Mouse (Mus musculus): ENCODE results near the gene Akap12. TPM values are rescaled to one million over a fixed set of nuclear protein-coding genes. Genes with fewer than 3 reads are reported as not detected.
A peak's percentile ranks its signal among the peaks of the same experiment; 100 is the strongest.

The Akap12 gene
- total RNA-seq, 2 experiments from 2014 or later, result 6.2 to 16.6 TPM

DNA sequence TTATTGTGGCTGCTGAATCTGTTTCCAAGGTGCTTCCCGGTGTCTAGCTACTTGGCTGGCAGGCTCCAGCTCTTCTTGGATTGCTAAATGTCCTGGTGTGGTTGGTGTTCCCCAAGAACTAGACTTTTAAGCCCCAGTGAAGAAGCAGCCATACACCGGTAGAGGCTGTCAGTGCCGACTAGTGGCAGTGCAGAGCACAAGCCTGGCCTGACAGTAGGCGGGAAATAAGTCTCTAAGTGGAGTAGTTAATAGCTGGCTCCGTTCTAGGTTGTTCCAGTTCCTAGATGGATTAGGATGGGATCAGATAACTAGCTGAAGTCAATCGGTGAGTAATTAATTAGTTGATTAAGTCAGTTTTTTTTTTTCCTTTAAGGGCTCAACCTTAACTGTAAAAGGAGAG is 125.7 kb downstream of the Akap12 start:
- intact Hi-C loops (cut with DNase I), result no loop called here
- Histone ChIP-seq H3K4me3 (peak overlapping the region; percentile 2), H3K27ac (peak overlapping the region; percentile 44; the same call in 1 of the 2 replicates)
- DNase-seq, result peak; percentile 59
- TF ChIP-seq CTCF (IDR thresholded peaks at IDR 0.05), result peak; percentile 70

DNA sequence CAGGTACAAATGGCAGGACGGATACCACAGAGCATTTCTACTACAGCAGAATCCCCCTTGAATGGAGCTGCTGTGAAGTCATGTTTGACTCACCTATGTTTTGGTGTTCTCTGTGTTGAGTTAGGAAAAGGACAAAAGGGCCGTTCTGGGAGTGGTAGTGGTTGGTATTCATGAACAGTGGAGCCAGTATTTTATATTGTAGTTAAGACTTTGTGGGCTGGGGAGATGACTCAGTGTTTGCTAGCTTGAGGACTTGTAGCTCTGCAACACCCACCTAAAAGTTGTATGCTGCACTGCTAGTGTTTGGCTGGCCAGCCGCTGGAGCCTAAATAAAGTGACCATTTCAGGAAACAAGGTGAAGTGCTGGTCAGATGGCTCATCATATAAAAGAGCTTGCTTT is 129.1 kb downstream of the Akap12 start:
- intact Hi-C loops (cut with DNase I), result no loop called here
- H3K27ac ChIP-seq, result no peak overlapping the region
- H3K4me3 ChIP-seq, result no peak overlapping the region
- no peak for TF ChIP-seq CTCF (IDR thresholded peaks at IDR 0.05)
- DNase-seq, result no peak

DNA sequence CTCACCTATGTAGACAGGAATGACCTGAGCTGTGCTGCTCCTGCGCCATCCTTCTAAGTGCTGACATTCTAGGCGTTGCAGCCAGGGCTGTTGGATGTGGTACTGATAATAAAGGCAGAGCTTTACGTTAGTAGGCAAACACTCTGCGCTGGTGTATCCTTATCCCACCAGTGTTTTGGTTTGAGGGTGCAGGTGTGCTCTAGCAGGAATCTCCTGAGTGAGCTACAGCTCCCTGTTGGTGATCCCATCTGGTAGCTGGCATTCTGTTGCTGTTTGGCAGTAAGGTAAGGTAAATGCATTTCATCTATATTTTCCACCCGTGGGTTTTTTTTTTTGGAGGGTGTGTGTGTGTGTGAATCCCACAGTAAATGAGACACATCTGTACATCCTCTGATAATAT is 131.9 kb downstream of the Akap12 start:
- no peak for DNase-seq
- H3K4me3 ChIP-seq, result no peak overlapping the region
- H3K27ac ChIP-seq, result no peak overlapping the region
- TF ChIP-seq CTCF (IDR thresholded peaks at IDR 0.05), result no peak
- intact Hi-C loops (cut with DNase I), result no loop called here

DNA sequence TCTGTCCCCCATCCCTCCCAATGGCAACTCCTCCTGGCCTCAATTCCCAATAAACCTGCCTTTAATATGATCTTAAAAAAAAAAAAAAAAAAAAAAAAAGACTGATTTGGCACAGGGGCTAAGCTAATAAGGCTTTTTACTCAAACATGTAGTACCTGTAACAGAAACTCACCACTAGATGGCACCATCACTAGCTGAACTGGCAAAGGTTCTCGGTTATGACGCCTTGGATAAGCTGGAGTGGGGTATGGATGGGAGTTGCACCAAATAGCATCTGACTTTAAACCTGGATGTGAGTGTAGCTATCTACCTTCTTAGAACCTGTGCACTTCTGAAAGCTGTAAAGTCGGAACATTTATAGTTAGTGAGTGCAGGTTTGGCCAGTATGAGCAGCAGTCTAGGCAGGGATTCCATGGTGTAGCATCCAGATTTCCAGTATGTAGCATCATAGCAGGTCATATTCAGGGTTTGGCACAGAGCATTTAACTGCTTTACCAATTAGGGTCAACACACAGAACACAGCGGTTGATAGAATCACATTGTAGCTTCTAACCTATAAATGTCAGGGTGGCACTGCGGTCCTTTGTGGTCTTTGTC is 138.8 kb downstream of the Akap12 start:
- no peak for DNase-seq
- no peak overlapping the region for H3K4me3 ChIP-seq
- intact Hi-C loops (cut with DNase I), result loop anchor here (5.0 kb wide), 1 partner anchor 757 kb away; no protein-coding TSS in a partner anchor
- no peak overlapping the region for H3K27ac ChIP-seq
- TF ChIP-seq CTCF (IDR thresholded peaks at IDR 0.05), result peak; percentile 75

DNA sequence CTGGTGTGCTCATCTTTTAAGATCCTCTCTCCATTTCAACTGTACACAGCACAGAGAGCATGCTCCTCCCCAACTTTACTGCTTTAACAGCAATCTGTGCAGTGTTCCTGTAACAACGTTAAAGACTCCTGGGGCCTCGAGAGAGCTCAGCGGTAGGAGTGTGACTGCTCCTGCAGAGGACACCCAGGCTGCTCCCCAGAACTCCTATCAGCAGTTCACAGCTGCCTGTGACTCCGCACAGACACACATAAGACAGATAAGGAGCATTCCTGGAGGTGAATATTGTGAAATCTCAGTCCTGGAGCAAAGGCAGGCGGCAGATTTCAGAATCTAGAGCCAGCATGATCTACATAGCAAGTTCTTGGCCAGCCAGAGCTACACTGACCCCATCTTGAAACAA is 139.3 kb downstream of the Akap12 start:
- intact Hi-C loops (cut with DNase I), result loop anchor here (5.0 kb wide), 1 partner anchor 757 kb away; no protein-coding TSS in a partner anchor
- no peak for TF ChIP-seq CTCF (IDR thresholded peaks at IDR 0.05)
- Histone ChIP-seq H3K27ac (no peak overlapping the region), H3K4me3 (no peak overlapping the region)
- DNase-seq, result no peak

DNA sequence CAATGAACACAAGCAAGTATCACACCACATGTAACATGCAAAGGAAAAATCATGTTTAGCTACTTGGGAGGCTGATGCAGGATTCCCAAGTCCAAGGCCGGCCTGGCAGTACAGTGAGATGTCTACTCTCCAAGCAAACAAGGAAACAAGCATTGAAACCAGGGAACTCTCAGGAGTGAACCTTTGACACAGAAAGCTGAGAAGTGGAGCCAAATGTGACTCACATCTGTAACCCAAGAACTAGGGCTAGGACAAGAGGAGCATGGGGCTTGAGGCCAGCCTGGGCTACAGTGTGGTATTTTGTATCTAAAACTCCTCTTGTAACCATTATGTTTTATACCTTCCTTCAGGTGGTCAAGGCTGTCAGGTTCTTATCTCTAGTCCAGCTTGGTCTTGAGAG is 141.0 kb downstream of the Akap12 start:
- no peak for TF ChIP-seq CTCF (IDR thresholded peaks at IDR 0.05)
- H3K27ac ChIP-seq, result peak overlapping the region; percentile 35; the same call in 1 of the 2 replicates
- no peak overlapping the region for H3K4me3 ChIP-seq
- intact Hi-C loops (cut with DNase I), result loop anchor here (5.0 kb wide), 1 partner anchor 755 kb away; no protein-coding TSS in a partner anchor
- peak; percentile 38 for DNase-seq

Other genes starting within 250 kb of the Akap12 start
- gene Zbtb2, start 121.7 kb downstream of the Akap12 start, total RNA-seq (2021), result 1 to 10 TPM; 4.9 to 7.1 TPM
- 10 to 100 TPM; 31.8 to 55.6 TPM for gene Rmnd1, start 166.0 kb downstream of the Akap12 start, total RNA-seq (2021)
- 10 to 100 TPM; 15.5 to 15.6 TPM for gene Armt1, start 166.1 kb downstream of the Akap12 start, total RNA-seq (2021)
- gene Ccdc170, start 216.1 kb downstream of the Akap12 start, total RNA-seq (2021), result under 1 TPM; 0.46 to 0.67 TPM